Mouse (Mus musculus) forebrain, postnatal 0 days (tissue): ENCODE data around the gene Cdkn2b. TPM values are rescaled to one million over a fixed set of nuclear protein-coding genes. Genes with fewer than 3 reads are reported as not detected.
A peak's percentile ranks its signal among the peaks of the same experiment; 100 is the strongest.

Experiments used
- ATAC-seq: fragments of 200-750 bp; cut with Nextera tagmentation; 2 replicates; pipeline ENCODE4 v1.8.0; 2017; ENCODE audit warnings: mild to moderate bottlenecking, moderate library complexity
- DNase-seq: peaks from one replicate; pipeline ENCODE4 v3.0.0-alpha.2; 2015
- H3K27ac ChIP-seq: fragments of 300-500 bp; sonication (generic); 2 replicates; pipeline ENCODE4 v1.5.1; 2014; ENCODE audit warnings: low read depth, mild to moderate bottlenecking, antibody characterized with exemption, low read length, moderate library complexity, mixed read lengths
- H3K27me3 ChIP-seq: fragments of 300-500 bp; sonication (generic); 2 replicates; pipeline ENCODE4 v1.6.1; 2014; ENCODE audit warnings: mild to moderate bottlenecking, low read length, mixed read lengths; ENCODE audit not compliant: insufficient read depth
- H3K36me3 ChIP-seq: fragments of 300-500 bp; sonication (generic); 2 replicates; pipeline ENCODE4 v1.6.1; 2014; ENCODE audit warnings: mild to moderate bottlenecking, moderate library complexity; ENCODE audit not compliant: insufficient read depth
- H3K4me1 ChIP-seq: fragments of 300-500 bp; sonication (generic); 2 replicates; pipeline ENCODE4 v1.6.1; 2014; ENCODE audit warnings: antibody characterized with exemption; ENCODE audit not compliant: insufficient read depth
- H3K4me2 ChIP-seq: fragments of 300-500 bp; sonication (generic); 2 replicates; pipeline ENCODE4 v1.6.1; 2014; ENCODE audit warnings: low read depth, mild to moderate bottlenecking, moderate library complexity
- H3K4me3 ChIP-seq: fragments of 300-500 bp; sonication (generic); 2 replicates; pipeline ENCODE4 v1.5.1; 2014; ENCODE audit warnings: low read depth, low read length, mixed read lengths
- H3K9ac ChIP-seq: fragments of 300-500 bp; sonication (generic); 2 replicates; pipeline ENCODE4 v1.6.1; 2014; ENCODE audit warnings: mild to moderate bottlenecking
- H3K9me3 ChIP-seq: fragments of 300-500 bp; sonication (generic); 2 replicates; pipeline ENCODE4 v1.6.1; 2016; ENCODE audit warnings: low read length
- CTCF ChIP-seq: sonication (generic); IDR thresholded peaks from 2 replicates; pipeline ENCODE4 v1.5.1; 2016; ENCODE audit warnings: antibody characterized with exemption, control low read depth, low read depth
- WGBS: fragments of 180-500 bp; shearing (Covaris S2); extraction: QIAGEN DNeasy Blood & Tissue Kit; methylation state at CpG from one replicate; pipeline ENCODE4 v1.1.7; 2014; 5-methylcytosine and 5-hydroxymethylcytosine counted together
- polyA plus RNA-seq: library from polyadenylated mRNA; unstranded; fragments of >200 nt; fragmentation: Nextera tagmentation; extraction: Ambion mirVana; gene quantifications from 2 replicates; pipeline ENCODE4 v1.2.1, GENCODE M21; 2015
- total RNA-seq: library from RNA; depleted of rRNA; stranded (reverse); fragments of >200 nt; gene quantifications from 2 replicates; pipeline ENCODE4 v1.2.3, GENCODE M21; 2014

Cdkn2b gene
- total and polyA plus RNA-seq, 2 experiments from 2014 or later, result 1.5 to 2.0 TPM

DNA sequence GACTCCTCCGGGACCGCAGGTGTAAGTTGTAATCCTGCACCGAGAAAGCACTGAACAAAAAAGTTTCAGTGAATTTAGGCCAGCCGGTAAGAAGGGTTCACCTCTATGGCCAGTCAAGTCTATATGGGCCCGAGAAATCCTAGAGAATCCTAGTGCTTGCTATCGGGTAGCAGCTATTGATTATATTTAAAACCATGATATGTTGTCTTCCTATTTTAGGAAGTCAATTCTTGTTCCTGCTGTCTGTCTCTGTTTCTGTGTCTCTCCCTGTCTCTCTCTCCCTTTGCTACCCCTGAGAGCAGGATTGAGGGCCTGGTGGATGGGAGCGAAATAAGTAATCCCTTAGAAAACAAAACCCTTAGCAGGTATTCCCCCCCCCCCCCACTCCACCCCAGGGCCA, 17.3 kb downstream of the Cdkn2b start:
- H3K27ac ChIP-seq, result no peak overlapping the region
- TF ChIP-seq CTCF, result no peak
- H3K4me2 ChIP-seq, result no peak overlapping the region
- H3K9ac ChIP-seq, result no peak overlapping the region
- 0 out of 2 replicates have a peak, but pooled peaks cover 3% of the 10 kb centered on the region for H3K4me1 ChIP-seq
- no peak overlapping the region for H3K4me3 ChIP-seq
- no peak for ATAC-seq
- H3K36me3 ChIP-seq, result no peaks in the 10 kb centered on the region
- 15% methylated on average over 7 of the region's 7 CpGs for WGBS
- H3K9me3 ChIP-seq, result no peaks in the 10 kb centered on the region
- peaks cover 94% of the 10 kb centered on the region for H3K27me3 ChIP-seq
- DNase-seq, result no peak

- no peak for TF ChIP-seq CTCF
Measured at GRCm38 (mm10) chr4:89289028-89289427, 21.8 kb downstream of the Cdkn2b start.

DNA sequence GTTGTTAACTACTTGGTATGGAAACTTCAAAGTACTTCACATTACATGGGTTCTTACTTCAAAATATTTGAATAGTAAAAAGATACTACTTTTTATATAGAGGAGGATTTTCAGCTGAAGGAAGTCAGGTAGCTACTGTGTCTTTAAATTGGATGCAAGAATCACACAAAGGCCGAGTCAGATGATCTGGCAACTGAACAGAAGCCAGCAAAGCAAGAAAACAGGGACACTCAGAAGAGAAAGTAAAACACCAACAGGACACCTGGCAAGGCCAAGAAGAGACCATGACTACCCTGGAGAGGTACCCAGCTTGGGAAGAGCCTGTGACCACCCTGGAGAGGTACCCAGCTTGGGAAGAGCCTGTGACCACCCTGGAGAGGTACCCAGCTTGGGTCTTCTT, 24.3 kb downstream of the Cdkn2b start:
- H3K4me3 ChIP-seq, result no peak overlapping the region
- peaks cover 80% of the 10 kb centered on the region for H3K27me3 ChIP-seq
- no peak overlapping the region for H3K9ac ChIP-seq
- H3K36me3 ChIP-seq, result no peaks in the 10 kb centered on the region
- no peaks in the 10 kb centered on the region for H3K9me3 ChIP-seq
- WGBS, result 3% methylated on average over 1 of the region's 1 CpGs
- H3K27ac ChIP-seq, result no peak overlapping the region
- no peaks in the 10 kb centered on the region for H3K4me1 ChIP-seq
- ATAC-seq, result no peak
- DNase-seq, result no peak
- no peak for TF ChIP-seq CTCF
- H3K4me2 ChIP-seq, result no peak overlapping the region

More at GRCm38 (mm10) chr4:89289028-89289427, 21.8 kb downstream of the Cdkn2b start:
- Histone ChIP-seq H3K4me3 (no peak overlapping the region), H3K4me2 (no peak overlapping the region), H3K9ac (no peak overlapping the region), H3K27ac (no peak overlapping the region), H3K9me3 (no peaks in the 10 kb centered on the region), H3K36me3 (no peaks in the 10 kb centered on the region), H3K27me3 (peaks cover 84% of the 10 kb centered on the region), H3K4me1 (no peaks in the 10 kb centered on the region)
- no peak for ATAC-seq
- no peak for DNase-seq
- 0% methylated on average over 4 of the region's 4 CpGs for WGBS

DNA sequence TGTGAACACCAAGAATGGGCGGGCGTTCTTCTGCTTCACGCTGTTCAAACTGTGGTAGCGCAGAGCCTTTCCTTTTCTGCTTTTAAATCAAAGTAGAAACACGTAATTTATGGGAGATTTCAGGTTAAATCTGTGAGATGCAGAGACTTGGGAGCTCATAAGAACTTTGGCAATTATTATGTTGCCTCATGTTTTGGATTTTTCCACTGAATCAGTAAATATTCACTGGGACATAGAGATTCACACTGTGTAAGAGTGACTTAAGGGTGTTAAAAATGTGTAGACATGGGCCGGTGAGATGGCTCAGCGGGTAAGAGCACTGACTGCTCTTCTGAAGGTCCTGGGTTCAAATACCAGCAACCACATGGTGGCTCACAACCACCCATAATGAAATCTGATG, 25.2 kb downstream of the Cdkn2b start:
- no peaks in the 10 kb centered on the region for H3K9me3 ChIP-seq
- DNase-seq (no peak), ATAC-seq (no peak)
- no peaks in the 10 kb centered on the region for H3K4me1 ChIP-seq
- H3K4me2 ChIP-seq, result no peak overlapping the region
- no peak overlapping the region for H3K27ac ChIP-seq
- H3K9ac ChIP-seq, result no peak overlapping the region
- peaks cover 81% of the 10 kb centered on the region for H3K27me3 ChIP-seq
- no peak overlapping the region for H3K4me3 ChIP-seq
- H3K36me3 ChIP-seq, result no peaks in the 10 kb centered on the region
- TF ChIP-seq CTCF, result no peak
- WGBS, result 33% methylated on average over 7 of the region's 7 CpGs

DNA sequence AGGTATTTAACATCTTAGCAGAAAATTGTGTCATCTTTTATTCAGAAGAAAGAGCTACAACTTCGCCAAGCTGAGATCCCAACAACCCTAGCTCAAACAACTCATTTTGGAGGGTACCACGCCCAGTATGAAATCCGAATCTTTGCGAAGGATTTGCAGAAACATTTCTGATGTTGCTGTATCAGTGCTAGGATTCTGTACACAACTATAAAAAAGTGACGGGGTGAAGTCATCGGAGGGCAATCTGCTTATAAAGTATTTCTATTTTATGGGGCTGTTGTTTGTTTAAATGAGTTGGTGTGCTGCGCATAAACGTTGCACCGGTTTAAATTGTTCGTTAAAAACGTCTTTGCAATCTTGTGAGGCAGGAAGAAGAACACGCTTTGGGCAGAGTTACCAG, 28.2 kb downstream of the Cdkn2b start:
- Histone ChIP-seq H3K4me2 (no peak overlapping the region), H3K9ac (no peak overlapping the region), H3K27ac (no peak overlapping the region), H3K4me3 (no peak overlapping the region), H3K27me3 (peaks cover 80% of the 10 kb centered on the region), H3K4me1 (no peaks in the 10 kb centered on the region), H3K9me3 (no peaks in the 10 kb centered on the region), H3K36me3 (no peaks in the 10 kb centered on the region)
- WGBS, result under 1% methylated on average over 12 of the region's 12 CpGs
- ATAC-seq (no peak), DNase-seq (no peak)
- TF ChIP-seq CTCF, result no peak

DNA sequence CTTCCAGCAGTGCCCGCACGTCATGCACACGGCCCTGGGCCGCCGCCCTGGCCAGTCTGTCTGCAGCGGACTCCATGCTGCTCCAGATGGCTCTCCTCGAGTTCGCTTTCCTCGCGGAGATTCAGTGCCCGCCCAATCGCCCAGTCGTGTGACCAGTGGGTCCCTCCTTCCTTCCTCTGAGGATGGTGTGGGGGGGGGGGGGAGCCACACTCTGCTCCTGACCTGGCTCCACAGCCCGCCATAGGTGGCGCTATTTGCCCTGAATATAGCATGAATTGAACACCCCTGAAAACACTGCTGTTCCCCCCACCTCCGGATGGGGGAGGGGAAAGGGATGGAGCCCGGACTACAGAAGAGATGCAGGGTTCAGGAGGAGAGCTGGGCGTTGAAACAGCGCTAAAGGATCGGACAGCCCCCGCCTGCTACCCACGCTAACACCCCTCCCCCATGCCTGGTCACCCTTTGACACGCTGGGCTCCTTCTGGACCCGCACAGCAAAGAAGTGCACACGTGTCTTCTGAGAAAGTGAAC, 28.7 kb downstream of the Cdkn2b start:
- 1% methylated on average over 25 of the region's 25 CpGs for WGBS
- ATAC-seq (peak; percentile 29; the same call in 1 of the 2 replicates), DNase-seq (no peak)
- TF ChIP-seq CTCF, result peak; percentile 32
- no peaks in the 10 kb centered on the region for H3K36me3 ChIP-seq
- H3K4me1 ChIP-seq, result no peaks in the 10 kb centered on the region
- peaks cover 82% of the 10 kb centered on the region for H3K27me3 ChIP-seq
- no peak overlapping the region for H3K27ac ChIP-seq
- no peak overlapping the region for H3K4me3 ChIP-seq
- no peaks in the 10 kb centered on the region for H3K9me3 ChIP-seq
- H3K4me2 ChIP-seq, result no peak overlapping the region
- H3K9ac ChIP-seq, result no peak overlapping the region

DNA sequence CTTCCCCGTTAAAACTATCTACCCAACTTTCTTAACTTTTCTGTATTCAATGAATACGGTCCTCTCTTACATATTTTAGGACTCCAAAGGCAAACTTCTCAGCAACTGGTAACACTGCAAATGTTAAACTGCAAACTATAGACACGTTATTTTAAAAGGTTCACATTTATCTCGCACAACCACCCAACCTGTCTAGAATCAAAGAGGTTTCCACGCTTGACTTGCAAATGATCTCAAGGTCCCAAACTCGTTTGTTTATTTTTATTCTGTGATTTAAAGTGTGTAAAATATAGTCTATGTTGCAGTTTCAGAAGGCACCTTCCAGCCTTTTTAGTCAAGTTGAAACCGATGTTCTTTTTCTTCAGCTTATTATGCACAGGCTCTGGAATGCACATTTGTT, 29.6 kb downstream of the Cdkn2b start:
- Histone ChIP-seq H3K4me3 (no peak overlapping the region), H3K36me3 (no peaks in the 10 kb centered on the region), H3K9ac (no peak overlapping the region), H3K4me1 (no peaks in the 10 kb centered on the region), H3K27ac (no peak overlapping the region), H3K27me3 (peaks cover 85% of the 10 kb centered on the region), H3K4me2 (no peak overlapping the region), H3K9me3 (no peaks in the 10 kb centered on the region)
- WGBS, result 2% methylated on average over 7 of the region's 7 CpGs
- TF ChIP-seq CTCF, result no peak
- DNase-seq (no peak), ATAC-seq (no peak)
